Mouse (Mus musculus): ENCODE data around the gene Gtsf1l.

- no peak for TF ChIP-seq CTCF (IDR thresholded peaks at IDR 0.05; ENCODE audit: borderline replicate concordance, control insufficient read depth, extremely low read depth, insufficient read depth, low read length, poor library complexity)
- no peak for TF ChIP-seq POLR2A (IDR thresholded peaks at IDR 0.05; ENCODE audit: control insufficient read depth, extremely low read depth, insufficient read depth, low read length, poor library complexity)
Observed at GRCm38 (mm10) chr2:163055715-163056114, 31.9 kb downstream of the Gtsf1l start.

All from thymus, adult 2 months (tissue).